Mouse (Mus musculus) subcutaneous adipose tissue, adult 2 months (tissue): ENCODE measurements around the gene Cdc42ep2. TPM values are rescaled to one million over a fixed set of nuclear protein-coding genes. Genes with fewer than 3 reads are reported as not detected.

Source experiments
- polyA plus RNA-seq: library from polyadenylated mRNA; depleted of rRNA; stranded (reverse); fragments of >200 nt; gene quantifications from 2 replicates; pipeline ENCODE4 v1.2.3, GENCODE M21; 2012; ENCODE audit warnings: low replicate concordance; rRNA removed

The Cdc42ep2 gene
- polyA plus RNA-seq, result 24.5 and 38.9 TPM in 2 replicates

DNA sequence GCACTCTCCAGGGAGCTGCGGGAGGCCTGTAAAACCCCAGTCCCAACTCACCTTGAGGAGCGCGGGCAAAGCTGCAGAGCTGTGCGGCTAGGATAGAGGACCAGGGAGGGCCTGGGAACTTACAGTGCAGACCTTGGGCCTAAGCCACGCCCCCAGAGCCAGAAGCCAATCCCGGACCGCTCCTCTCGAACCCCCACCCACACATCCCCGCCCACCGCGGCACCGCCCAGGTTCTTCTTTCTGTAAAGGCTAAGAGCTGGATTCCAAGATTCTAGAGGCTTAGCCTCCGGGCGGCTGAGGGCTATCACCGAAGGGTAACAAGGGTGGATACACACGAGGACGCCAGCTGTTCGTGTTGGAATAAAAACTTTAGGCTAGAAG, at the start of gene Cdc42ep2:
TSS of gene Cdc42ep2 (minus strand) at position 104 of the 381 bp plus-strand sequence.

DNA sequence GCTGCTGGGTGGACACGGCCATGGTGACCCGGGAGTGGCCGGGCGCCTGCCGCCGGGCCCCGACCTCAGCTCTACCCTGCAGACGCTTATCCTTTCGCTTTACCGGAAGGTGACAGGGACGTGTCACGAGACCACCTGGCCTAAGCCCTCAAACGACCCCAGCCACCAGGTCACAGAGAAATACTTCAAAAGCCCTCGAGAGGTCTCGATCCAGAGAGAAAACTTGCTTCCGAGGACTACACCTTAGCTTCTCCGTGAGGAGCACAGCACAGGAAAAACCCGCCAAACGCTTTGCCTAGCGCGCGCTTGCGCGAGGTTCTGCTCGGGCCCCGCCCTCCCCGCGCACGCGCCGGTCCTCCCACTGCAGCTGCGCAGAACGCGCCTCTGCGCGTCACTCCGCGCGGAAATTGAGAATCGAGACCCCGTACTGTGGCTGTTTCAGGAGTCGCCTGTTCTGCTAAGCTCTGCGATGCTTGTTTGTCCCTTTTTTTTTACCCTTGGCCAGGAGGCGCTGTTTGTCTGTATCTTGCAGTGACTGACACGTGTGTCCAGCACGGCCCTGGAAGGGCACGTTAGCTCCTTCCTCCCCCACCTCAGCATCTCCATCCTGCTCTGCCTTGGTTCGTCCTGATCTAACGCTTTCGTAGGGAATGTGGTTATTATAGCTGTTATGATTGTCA, 39.4 kb upstream of the Cdc42ep2 start, which contains the start of gene Pola2:
TSS of gene Pola2 (minus strand) at position 320 of the 680 bp plus-strand sequence.

DNA sequence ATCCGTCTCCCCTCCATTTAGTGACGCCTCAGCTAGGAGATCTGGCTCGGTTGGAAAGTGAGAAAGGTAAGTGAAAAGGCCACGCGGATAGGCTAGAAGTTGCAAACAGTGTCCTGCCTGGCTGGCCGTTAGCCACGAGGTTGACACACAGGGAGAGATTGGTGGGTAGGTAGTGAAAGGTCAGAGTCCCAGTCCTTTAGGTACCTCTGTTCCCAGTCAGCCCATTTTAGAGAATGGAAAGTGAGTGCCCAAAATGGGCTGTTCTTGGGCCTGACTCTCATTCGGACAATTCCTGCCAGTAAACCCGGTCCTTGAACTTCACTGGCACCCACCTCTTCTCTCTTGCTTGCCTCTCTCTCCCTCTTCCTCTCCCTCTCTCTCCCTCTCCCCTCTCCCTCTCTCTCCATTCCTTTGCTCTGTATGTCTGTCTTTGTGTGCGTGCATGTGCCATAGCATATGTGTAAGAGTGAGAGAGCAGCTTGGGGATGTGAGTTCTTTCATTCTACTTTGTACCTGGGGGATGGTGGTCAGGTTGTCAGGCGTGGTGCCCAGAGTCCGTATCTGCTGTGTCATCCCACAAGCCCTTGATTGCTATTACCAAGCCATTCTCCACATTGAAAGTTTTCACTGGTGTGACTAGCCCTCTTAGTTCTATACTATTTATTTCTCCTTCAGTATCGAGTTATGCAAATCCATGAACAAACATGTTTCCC, 11.5 kb downstream of the Cdc42ep2 start, which contains the start of gene Dpf2:
TSS of gene Dpf2 (minus strand) at position 4 of the 713 bp plus-strand sequence.

DNA sequence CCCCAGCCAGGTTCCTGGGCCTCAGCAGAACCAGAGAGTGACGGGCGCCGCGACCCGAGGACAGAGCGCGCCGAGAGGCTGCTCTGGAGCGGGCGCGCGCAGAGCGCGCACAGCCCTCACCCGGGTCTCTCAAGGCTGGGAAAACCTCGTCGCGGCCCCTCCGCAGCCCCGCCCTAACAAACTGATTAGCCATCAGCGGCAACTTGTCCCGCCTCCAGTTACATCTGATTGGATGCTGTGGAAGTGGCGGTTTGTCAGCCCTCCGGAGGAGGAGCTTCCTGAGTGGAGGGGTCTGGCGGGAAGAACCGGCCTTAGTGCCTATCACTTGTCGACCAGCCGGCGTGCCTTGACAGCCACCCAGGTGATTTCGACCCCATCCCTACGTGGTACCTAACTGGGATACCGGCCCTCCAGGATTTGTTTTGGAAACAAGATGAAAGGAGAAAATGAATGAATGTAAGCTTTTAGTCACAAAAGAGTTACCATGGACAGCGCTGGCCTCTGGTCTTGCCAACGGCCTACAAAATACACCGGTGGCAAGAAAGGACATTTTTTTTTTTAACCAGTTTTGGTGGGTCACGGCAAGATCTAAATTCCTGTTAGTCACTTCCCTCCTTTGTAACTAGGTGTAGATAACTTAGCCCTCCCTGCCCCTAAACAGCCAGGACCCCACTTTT, 30.5 kb downstream of the Cdc42ep2 start, which contains the start of gene Tigd3:
TSS of gene Tigd3 (minus strand) at position 148 of the 677 bp plus-strand sequence.

DNA sequence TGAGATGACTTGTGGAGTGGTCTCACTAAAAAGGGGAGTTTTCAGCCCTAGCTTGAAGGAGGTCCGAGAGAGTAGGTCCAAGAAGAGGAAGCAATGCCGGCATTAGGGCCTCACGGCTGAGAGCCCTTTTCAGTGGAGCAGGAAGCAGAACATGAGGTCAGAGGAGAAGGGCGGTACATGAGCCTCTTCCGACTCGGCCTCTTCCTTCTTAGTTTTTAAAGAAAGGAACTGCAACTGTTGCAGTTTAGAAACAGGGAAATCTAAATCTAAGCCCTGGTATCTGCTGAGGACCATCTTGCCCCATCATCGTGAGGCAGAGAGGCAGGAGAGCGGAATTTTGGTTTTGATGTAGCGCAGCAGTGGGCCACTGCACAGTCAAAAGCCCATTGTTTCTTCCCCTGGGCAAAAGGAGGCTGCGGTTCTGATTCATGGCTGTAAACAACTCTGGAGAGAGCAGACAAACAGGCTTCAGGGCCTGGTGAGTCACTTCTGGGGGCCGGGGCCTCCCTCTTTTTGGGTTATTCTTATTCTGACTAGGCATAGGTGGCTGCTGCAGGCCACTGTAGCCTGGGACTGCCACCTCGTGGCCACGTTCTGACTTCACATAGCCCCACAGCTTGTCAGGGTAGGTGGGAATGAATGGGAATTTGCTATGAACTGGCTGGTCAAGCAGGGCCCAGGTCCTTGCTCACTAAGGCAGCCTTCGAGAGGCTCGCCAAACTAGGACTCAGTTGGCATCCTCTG, 46.8 kb downstream of the Cdc42ep2 start, which contains the start of gene Slc25a45:
TSS of gene Slc25a45 (plus strand) at position 191 of the 744 bp plus-strand sequence.

DNA sequence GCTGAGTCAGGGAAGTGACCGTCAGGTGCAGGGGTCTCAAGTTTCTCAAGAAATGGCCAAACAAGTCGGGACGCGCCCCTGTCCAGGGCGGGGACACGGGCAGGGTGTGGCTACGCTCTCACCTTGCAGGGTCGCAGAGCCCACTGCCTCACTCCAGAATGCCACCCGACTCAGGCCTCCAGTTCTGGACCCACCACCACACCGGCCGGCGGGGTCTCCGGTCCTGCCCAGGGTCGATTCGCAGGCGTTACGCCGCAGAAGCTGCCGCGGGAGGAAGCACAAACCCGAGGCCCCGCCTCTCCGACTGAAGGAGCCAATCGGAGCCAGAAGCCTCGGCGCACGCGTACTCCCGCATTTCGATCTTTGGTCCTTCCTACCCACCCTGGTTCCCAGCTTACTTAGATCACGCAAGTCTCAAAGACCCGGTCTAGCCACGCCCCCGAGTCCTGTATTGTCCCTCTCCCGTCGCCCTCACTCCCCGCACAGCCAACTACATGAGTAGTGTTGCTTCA, 49.6 kb downstream of the Cdc42ep2 start, which contains the start of gene Frmd8:
TSS of gene Frmd8 (minus strand) at position 306 of the 512 bp plus-strand sequence.

Other genes starting within 250 kb of the Cdc42ep2 start
- 64.7 and 65.5 TPM in 2 replicates for gene Map3k11, start 236.1 kb downstream of the Cdc42ep2 start, polyA plus RNA-seq
- 89.4 and 136 TPM in 2 replicates for gene Pcnx3, start 235.9 kb downstream of the Cdc42ep2 start, polyA plus RNA-seq
- gene Kcnk7, start 220.4 kb downstream of the Cdc42ep2 start, polyA plus RNA-seq, result 0.39 TPM in 1 of 2 replicates, not detected in the other
- 101 and 111 TPM in 2 replicates for gene Ehbp1l1, start 198.5 kb downstream of the Cdc42ep2 start, polyA plus RNA-seq
- gene Fam89b, start 195.2 kb downstream of the Cdc42ep2 start, polyA plus RNA-seq, result 211 and 249 TPM in 2 replicates
- gene Ltbp3, start 183.9 kb downstream of the Cdc42ep2 start, polyA plus RNA-seq, result 272 and 332 TPM in 2 replicates
- 144 and 167 TPM in 2 replicates for gene Scyl1, start 153.4 kb downstream of the Cdc42ep2 start, polyA plus RNA-seq
- gene Frmd8, start 49.5 kb downstream of the Cdc42ep2 start, polyA plus RNA-seq, result 22.5 and 24.5 TPM in 2 replicates
- gene Slc25a45, start 47.0 kb downstream of the Cdc42ep2 start, polyA plus RNA-seq, result 24.1 and 26.7 TPM in 2 replicates
- gene Tigd3, start 30.7 kb downstream of the Cdc42ep2 start, polyA plus RNA-seq, result 0.33 and 1.0 TPM in 2 replicates
- gene Dpf2, start 11.8 kb downstream of the Cdc42ep2 start, polyA plus RNA-seq, result 73.6 and 128 TPM in 2 replicates
- 60.9 and 84.4 TPM in 2 replicates for gene Pola2, start 39.4 kb upstream of the Cdc42ep2 start, polyA plus RNA-seq
- not detected in 2 replicates for gene Slc22a20, start 61.3 kb upstream of the Cdc42ep2 start, polyA plus RNA-seq
- 42.0 and 72.3 TPM in 2 replicates for gene Capn1, start 91.1 kb upstream of the Cdc42ep2 start, polyA plus RNA-seq
- gene Syvn1, start 121.8 kb upstream of the Cdc42ep2 start, polyA plus RNA-seq, result 59.3 and 60.1 TPM in 2 replicates
- 29.0 and 43.8 TPM in 2 replicates for gene Mrpl49, start 133.0 kb upstream of the Cdc42ep2 start, polyA plus RNA-seq
- gene Fau, start 133.0 kb upstream of the Cdc42ep2 start, polyA plus RNA-seq, result 740 and 1,078 TPM in 2 replicates
- gene Znhit2, start 136.4 kb upstream of the Cdc42ep2 start, polyA plus RNA-seq, result 43.0 and 48.9 TPM in 2 replicates
- 39.1 and 40.1 TPM in 2 replicates for gene Tm7sf2, start 143.6 kb upstream of the Cdc42ep2 start, polyA plus RNA-seq
- gene Vps51, start 152.4 kb upstream of the Cdc42ep2 start, polyA plus RNA-seq, result 67.5 and 83.1 TPM in 2 replicates
- gene Tmem262, start 155.2 kb upstream of the Cdc42ep2 start, polyA plus RNA-seq, result not detected in 2 replicates
- gene Gm28374, start 157.4 kb upstream of the Cdc42ep2 start, polyA plus RNA-seq, result 0.19 and 0.49 TPM in 2 replicates
- gene Zfpl1, start 160.1 kb upstream of the Cdc42ep2 start, polyA plus RNA-seq, result 100 and 103 TPM in 2 replicates
- gene Cdca5, start 160.2 kb upstream of the Cdc42ep2 start, polyA plus RNA-seq, result 0.30 and 4.4 TPM in 2 replicates
- not detected in 2 replicates for gene AC131692.1, start 169.6 kb upstream of the Cdc42ep2 start, polyA plus RNA-seq
- gene Naaladl1, start 181.0 kb upstream of the Cdc42ep2 start, polyA plus RNA-seq, result 0.09 and 0.22 TPM in 2 replicates
- gene Sac3d1, start 193.8 kb upstream of the Cdc42ep2 start, polyA plus RNA-seq, result 19.6 and 37.2 TPM in 2 replicates
- 31.6 and 42.5 TPM in 2 replicates for gene Snx15, start 203.5 kb upstream of the Cdc42ep2 start, polyA plus RNA-seq
- 8.7 and 11.0 TPM in 2 replicates for gene Batf2, start 216.2 kb upstream of the Cdc42ep2 start, polyA plus RNA-seq
- 139 and 178 TPM in 2 replicates for gene Arl2, start 216.7 kb upstream of the Cdc42ep2 start, polyA plus RNA-seq